Mouse (Mus musculus): Measurements from ENCODE around the gene Gm21981.

The Gm21981 gene

GRCm38 (mm10) chr17:47708972-47709371 lies 14.7 kb upstream of the Gm21981 start:
- H3K9me3 ChIP-seq (ENCODE audit: low read length): no peaks in the 10 kb centered on the region
- H3K4me1 ChIP-seq (replicated peaks; ENCODE audit: low read depth, low read length): peaks cover 91% of the 10 kb centered on the region
- H3K4me3 ChIP-seq (replicated peaks; ENCODE audit: low read length): peak overlapping the region; percentile 67
- TF ChIP-seq NANOG (IDR thresholded peaks at IDR 0.05; ENCODE audit: borderline replicate concordance, low read length) (no peak), POU5F1 (IDR thresholded peaks at IDR 0.05; ENCODE audit: borderline replicate concordance, low read length) (no peak), CTCF (conservative IDR thresholded peaks at IDR 0.05; ENCODE audit: low read length) (no peak)
- H3K36me3 ChIP-seq (ENCODE audit: insufficient read depth, low read length): peaks cover 42% of the 10 kb centered on the region
- H3K27me3 ChIP-seq (ENCODE audit: insufficient read depth, low read length): no peaks in the 10 kb centered on the region

GRCm38 (mm10) chr17:47707961-47708360 lies 13.7 kb upstream of the Gm21981 start:
- Histone ChIP-seq H3K9me3 (ENCODE audit: low read length) (no peaks in the 10 kb centered on the region), H3K36me3 (ENCODE audit: insufficient read depth, low read length) (peaks cover 42% of the 10 kb centered on the region), H3K4me1 (replicated peaks; ENCODE audit: low read depth, low read length) (peaks cover 95% of the 10 kb centered on the region), H3K27me3 (ENCODE audit: insufficient read depth, low read length) (no peaks in the 10 kb centered on the region), H3K4me3 (replicated peaks; ENCODE audit: low read length) (peak overlapping the region; percentile 17; the same call in 1 of the 2 replicates)
- TF ChIP-seq POU5F1 (IDR thresholded peaks at IDR 0.05; ENCODE audit: borderline replicate concordance, low read length): no peak
- no peak for TF ChIP-seq CTCF (conservative IDR thresholded peaks at IDR 0.05; ENCODE audit: low read length)
- no peak for TF ChIP-seq NANOG (IDR thresholded peaks at IDR 0.05; ENCODE audit: borderline replicate concordance, low read length)

GRCm38 (mm10) chr17:47706196-47706595 lies 11.9 kb upstream of the Gm21981 start:
- H3K4me3 ChIP-seq (replicated peaks; ENCODE audit: low read length): no peak overlapping the region
- H3K4me1 ChIP-seq (replicated peaks; ENCODE audit: low read depth, low read length): peaks cover 99% of the 10 kb centered on the region
- H3K9me3 ChIP-seq (ENCODE audit: low read length): no peaks in the 10 kb centered on the region
- H3K27me3 ChIP-seq (ENCODE audit: insufficient read depth, low read length): no peaks in the 10 kb centered on the region
- no peak for TF ChIP-seq POU5F1 (IDR thresholded peaks at IDR 0.05; ENCODE audit: borderline replicate concordance, low read length)
- TF ChIP-seq CTCF (conservative IDR thresholded peaks at IDR 0.05; ENCODE audit: low read length): no peak
- no peak for TF ChIP-seq NANOG (IDR thresholded peaks at IDR 0.05; ENCODE audit: borderline replicate concordance, low read length)
- peaks cover 52% of the 10 kb centered on the region for H3K36me3 ChIP-seq (ENCODE audit: insufficient read depth, low read length)

GRCm38 (mm10) chr17:47704692-47705091 lies 10.4 kb upstream of the Gm21981 start:
- TF ChIP-seq CTCF (conservative IDR thresholded peaks at IDR 0.05; ENCODE audit: low read length): peak; percentile 36
- TF ChIP-seq NANOG (IDR thresholded peaks at IDR 0.05; ENCODE audit: borderline replicate concordance, low read length): no peak
- Histone ChIP-seq H3K4me3 (replicated peaks; ENCODE audit: low read length) (peak overlapping the region; percentile 79), H3K27me3 (ENCODE audit: insufficient read depth, low read length) (0 out of 2 replicates have a peak, but pooled peaks cover 3% of the 10 kb centered on the region), H3K9me3 (ENCODE audit: low read length) (no peaks in the 10 kb centered on the region), H3K4me1 (replicated peaks; ENCODE audit: low read depth, low read length) (peaks cover 95% of the 10 kb centered on the region), H3K36me3 (ENCODE audit: insufficient read depth, low read length) (peaks cover 67% of the 10 kb centered on the region)

GRCm38 (mm10) chr17:47703556-47703955 lies 9.3 kb upstream of the Gm21981 start:
- TF ChIP-seq POU5F1 (IDR thresholded peaks at IDR 0.05; ENCODE audit: borderline replicate concordance, low read length): no peak
- TF ChIP-seq CTCF (conservative IDR thresholded peaks at IDR 0.05; ENCODE audit: low read length): no peak
- no peak for TF ChIP-seq NANOG (IDR thresholded peaks at IDR 0.05; ENCODE audit: borderline replicate concordance, low read length)
- H3K4me1 ChIP-seq (replicated peaks; ENCODE audit: low read depth, low read length): peaks cover 91% of the 10 kb centered on the region
- H3K4me3 ChIP-seq (replicated peaks; ENCODE audit: low read length): peak overlapping the region; percentile 79

GRCm38 (mm10) chr17:47702548-47703345 lies 8.5 kb upstream of the Gm21981 start:
- Histone ChIP-seq H3K36me3 (ENCODE audit: insufficient read depth, low read length) (peaks cover 73% of the 10 kb centered on the region), H3K27me3 (ENCODE audit: insufficient read depth, low read length) (0 out of 2 replicates have a peak, but pooled peaks cover 3% of the 10 kb centered on the region), H3K4me3 (replicated peaks; ENCODE audit: low read length) (peak overlapping the region; percentile 79), H3K9me3 (ENCODE audit: low read length) (no peaks in the 10 kb centered on the region), H3K4me1 (replicated peaks; ENCODE audit: low read depth, low read length) (peaks cover 91% of the 10 kb centered on the region)
- TF ChIP-seq POU5F1 (IDR thresholded peaks at IDR 0.05; ENCODE audit: borderline replicate concordance, low read length) (no peak), NANOG (IDR thresholded peaks at IDR 0.05; ENCODE audit: borderline replicate concordance, low read length) (no peak), CTCF (conservative IDR thresholded peaks at IDR 0.05; ENCODE audit: low read length) (no peak)

More at GRCm38 (mm10) chr17:47703556-47703955, 9.3 kb upstream of the Gm21981 start:
- 0 out of 2 replicates have a peak, but pooled peaks cover 3% of the 10 kb centered on the region for H3K27me3 ChIP-seq (ENCODE audit: insufficient read depth, low read length)
- H3K9me3 ChIP-seq (ENCODE audit: low read length): no peaks in the 10 kb centered on the region
- H3K36me3 ChIP-seq (ENCODE audit: insufficient read depth, low read length): peaks cover 73% of the 10 kb centered on the region

- H3K27me3 ChIP-seq (ENCODE audit: insufficient read depth, low read length): peaks cover 8% of the 10 kb centered on the region
- no peaks in the 10 kb centered on the region for H3K9me3 ChIP-seq (ENCODE audit: low read length)
- H3K4me3 ChIP-seq (replicated peaks; ENCODE audit: low read length): peak overlapping the region; percentile 79
- TF ChIP-seq NANOG (IDR thresholded peaks at IDR 0.05; ENCODE audit: borderline replicate concordance, low read length) (no peak), CTCF (conservative IDR thresholded peaks at IDR 0.05; ENCODE audit: low read length) (no peak), POU5F1 (IDR thresholded peaks at IDR 0.05; ENCODE audit: borderline replicate concordance, low read length) (no peak)
- H3K4me1 ChIP-seq (replicated peaks; ENCODE audit: low read depth, low read length): peaks cover 84% of the 10 kb centered on the region
- H3K36me3 ChIP-seq (ENCODE audit: insufficient read depth, low read length): peaks cover 71% of the 10 kb centered on the region
These were observed 7.5 kb upstream of the Gm21981 start for GRCm38 (mm10) chr17:47701793-47702192.

GRCm38 (mm10) chr17:47699055-47699454 lies 4.8 kb upstream of the Gm21981 start:
- no peaks in the 10 kb centered on the region for H3K9me3 ChIP-seq (ENCODE audit: low read length)
- H3K4me1 ChIP-seq (replicated peaks; ENCODE audit: low read depth, low read length): peaks cover 68% of the 10 kb centered on the region
- H3K36me3 ChIP-seq (ENCODE audit: insufficient read depth, low read length): peaks cover 51% of the 10 kb centered on the region
- H3K27me3 ChIP-seq (ENCODE audit: insufficient read depth, low read length): peaks cover 27% of the 10 kb centered on the region
- TF ChIP-seq CTCF (conservative IDR thresholded peaks at IDR 0.05; ENCODE audit: low read length) (no peak), POU5F1 (IDR thresholded peaks at IDR 0.05; ENCODE audit: borderline replicate concordance, low read length) (no peak)
- no peak overlapping the region for H3K4me3 ChIP-seq (replicated peaks; ENCODE audit: low read length)

Data from E14TG2a.4 (cell line).